Mouse (Mus musculus) kidney, adult 2 months (tissue): Measurements from ENCODE around the gene Olfr598.

Experiments
- CTCF ChIP-seq: fragments of 200-500 bp; conservative IDR thresholded peaks from 2 replicates; pipeline ENCODE4 v1.5.1; 2011; ENCODE audit warnings: low read depth, mild to moderate bottlenecking, control low read depth, low read length, moderate library complexity, mixed read lengths; ENCODE audit not compliant: insufficient read depth, insufficient read length
- POLR2A ChIP-seq: fragments of 200-500 bp; IDR thresholded peaks from one replicate; pipeline ENCODE4 v1.6.1; 2011; ENCODE audit warnings: low read depth, low read length, control low read depth

- no peak for TF ChIP-seq POLR2A
- TF ChIP-seq CTCF: no peak
These were observed at the start of gene Olfr598 for GRCm38 (mm10) chr7:103323268-103323667.
